Mouse (Mus musculus) thymus, adult 2 months (tissue): Measurements from ENCODE around the gene Aurka.

Experiments
- CTCF ChIP-seq: fragments of 200-500 bp; IDR thresholded peaks from 2 replicates; pipeline ENCODE4 v1.5.1; 2012; ENCODE audit warnings: mild to moderate bottlenecking, control low read depth, low read length, moderate library complexity, borderline replicate concordance; ENCODE audit not compliant: control insufficient read depth, poor library complexity, insufficient read depth; ENCODE audit errors: extremely low read depth
- POLR2A ChIP-seq: fragments of 200-500 bp; IDR thresholded peaks from 2 replicates; pipeline ENCODE4 v1.6.1; 2012; ENCODE audit warnings: mild to moderate bottlenecking, low read length, control low read depth, moderate library complexity; ENCODE audit not compliant: control insufficient read depth, poor library complexity, insufficient read depth; ENCODE audit errors: extremely low read depth

DNA sequence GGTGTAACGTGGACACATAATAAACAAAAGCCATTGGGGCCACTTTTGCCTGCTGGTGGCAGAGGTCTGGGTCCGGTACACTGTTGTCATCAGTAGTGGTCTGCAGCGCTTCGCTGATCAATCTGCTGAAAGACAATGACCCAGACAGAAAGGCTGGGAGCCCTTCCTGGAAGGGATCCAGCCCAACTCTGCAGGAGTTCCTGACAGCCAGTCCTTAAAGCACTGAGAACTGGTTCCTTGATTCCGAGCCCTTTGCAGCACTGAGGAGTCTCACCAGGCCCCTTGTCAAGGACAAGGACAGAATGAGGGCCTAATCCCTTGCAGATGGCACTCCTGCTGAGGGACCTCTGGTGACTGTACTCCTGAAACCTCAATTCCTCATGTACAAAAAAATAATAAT, 28.7 kb downstream of the Aurka start:
- TF ChIP-seq POLR2A: no peak
- TF ChIP-seq CTCF: no peak
